Mouse (Mus musculus): ENCODE measurements around the gene Erich3. TPM values are rescaled to one million over a fixed set of nuclear protein-coding genes. Genes with fewer than 3 reads are reported as not detected.
A peak's percentile ranks its signal among the peaks of the same experiment; 100 is the strongest.

Erich3 gene
- polyA plus RNA-seq, 1 experiment from 2014 or later = 2.2 TPM

DNA sequence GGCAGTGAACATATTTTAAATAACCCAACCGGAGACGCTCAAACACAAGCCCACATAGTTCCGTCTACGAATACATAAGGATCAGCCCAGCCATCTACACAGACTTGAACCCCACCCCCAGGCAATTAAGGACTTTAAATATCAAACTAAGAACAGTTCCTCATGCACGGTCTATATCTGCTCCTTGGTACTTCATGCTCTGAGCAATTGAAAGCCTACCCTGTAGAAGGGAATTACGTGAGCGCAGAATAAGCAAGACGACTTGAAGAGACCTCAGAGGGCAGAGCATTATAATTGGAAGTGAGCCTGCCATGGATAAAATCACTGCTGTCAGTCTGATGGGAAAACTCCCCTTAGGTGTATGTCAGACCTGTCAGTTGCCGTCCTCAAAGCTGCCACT, 122.7 kb downstream of the Erich3 start:
- H3K27me3 ChIP-seq = no peaks in the 10 kb centered on the region
- H3K4me2 ChIP-seq (replicated peaks) = no peak overlapping the region
- peaks cover 2% of the 10 kb centered on the region; the same call in 1 of the 2 replicates for H3K4me1 ChIP-seq (replicated peaks)
- 81% methylated on average over 9 of the region's 9 CpGs for WGBS
- H3K9me3 ChIP-seq = no peaks in the 10 kb centered on the region
- no peak overlapping the region for H3K27ac ChIP-seq
- peak; percentile 28; the same call in 1 of the 2 replicates for ATAC-seq
- no peak overlapping the region for H3K4me3 ChIP-seq (replicated peaks)
- no peaks in the 10 kb centered on the region for H3K36me3 ChIP-seq
- H3K9ac ChIP-seq (replicated peaks) = no peak overlapping the region

DNA sequence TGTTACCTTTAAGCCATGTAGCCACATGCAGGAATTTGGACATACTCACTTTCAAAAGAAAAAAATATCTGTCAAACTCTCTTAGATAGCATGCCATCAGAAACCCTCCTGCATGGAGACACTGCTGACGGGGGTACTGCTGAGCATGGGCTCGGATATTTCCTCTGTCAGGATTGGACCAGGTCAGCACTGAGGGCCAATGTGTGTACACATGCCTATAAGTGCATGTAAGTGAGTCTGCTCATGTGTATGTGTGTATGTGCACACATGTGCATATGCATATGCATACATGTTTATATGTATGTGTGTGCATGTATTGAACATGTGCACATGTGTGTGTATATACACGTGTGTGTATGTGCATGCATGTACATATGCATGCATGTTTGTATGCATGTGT, 124.0 kb downstream of the Erich3 start:
- 88% methylated on average over 3 of the region's 3 CpGs for WGBS
- Histone ChIP-seq H3K9ac (replicated peaks) (no peak overlapping the region), H3K4me3 (replicated peaks) (no peak overlapping the region), H3K27ac (no peak overlapping the region), H3K4me1 (replicated peaks) (no peaks in the 10 kb centered on the region), H3K9me3 (no peaks in the 10 kb centered on the region), H3K27me3 (no peaks in the 10 kb centered on the region), H3K4me2 (replicated peaks) (no peak overlapping the region), H3K36me3 (no peaks in the 10 kb centered on the region)
- ATAC-seq = no peak

- ATAC-seq = no peak
- 88% methylated on average over 4 of the region's 4 CpGs for WGBS
- H3K9ac ChIP-seq (replicated peaks) = no peak overlapping the region
- H3K27me3 ChIP-seq = no peaks in the 10 kb centered on the region
- no peak overlapping the region for H3K27ac ChIP-seq
- H3K4me1 ChIP-seq (replicated peaks) = no peaks in the 10 kb centered on the region
- no peak overlapping the region for H3K4me2 ChIP-seq (replicated peaks)
- no peaks in the 10 kb centered on the region for H3K9me3 ChIP-seq
- no peaks in the 10 kb centered on the region for H3K36me3 ChIP-seq
- H3K4me3 ChIP-seq (replicated peaks) = no peak overlapping the region
Measured at GRCm38 (mm10) chr3:154793571-154793970, 129.9 kb downstream of the Erich3 start.

DNA sequence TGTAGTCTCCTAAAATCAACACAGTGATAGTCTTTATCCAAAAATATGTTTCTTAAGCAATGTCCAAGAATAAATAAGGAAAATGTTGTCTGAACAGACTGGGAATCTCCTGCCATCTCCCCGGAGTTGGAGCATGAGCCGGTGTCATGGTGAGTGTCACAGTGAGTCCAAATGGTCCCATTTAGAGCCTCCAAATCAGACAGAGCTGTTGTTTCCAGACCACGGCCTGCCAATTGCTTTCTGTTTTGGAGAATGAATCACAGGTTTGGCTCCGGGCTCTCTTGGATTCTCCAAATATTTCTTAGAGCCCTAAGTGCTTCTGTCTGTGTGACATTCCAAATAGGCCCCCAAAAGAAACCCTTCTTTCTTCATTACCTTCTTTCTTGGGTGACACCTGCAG, 135.1 kb downstream of the Erich3 start:
- no peaks in the 10 kb centered on the region for H3K27me3 ChIP-seq
- no peaks in the 10 kb centered on the region for H3K9me3 ChIP-seq
- no peak overlapping the region for H3K9ac ChIP-seq (replicated peaks)
- no peak overlapping the region for H3K27ac ChIP-seq
- WGBS = 91% methylated on average over 4 of the region's 4 CpGs
- ATAC-seq = no peak
- no peak overlapping the region for H3K4me3 ChIP-seq (replicated peaks)
- no peaks in the 10 kb centered on the region for H3K36me3 ChIP-seq
- H3K4me2 ChIP-seq (replicated peaks) = no peak overlapping the region
- H3K4me1 ChIP-seq (replicated peaks) = peaks cover 6% of the 10 kb centered on the region

- Histone ChIP-seq H3K4me3 (replicated peaks) (no peak overlapping the region), H3K27me3 (no peaks in the 10 kb centered on the region), H3K27ac (0 out of 2 replicates have a peak overlapping the region, but pooled peaks have one; percentile 9), H3K4me2 (replicated peaks) (no peak overlapping the region), H3K9ac (replicated peaks) (no peak overlapping the region), H3K9me3 (no peaks in the 10 kb centered on the region), H3K4me1 (replicated peaks) (peaks cover 6% of the 10 kb centered on the region), H3K36me3 (no peaks in the 10 kb centered on the region)
- 68% methylated on average over 8 of the region's 8 CpGs for WGBS
- ATAC-seq = no peak
Measured at GRCm38 (mm10) chr3:154800454-154800853, 136.8 kb downstream of the Erich3 start.

- no peaks in the 10 kb centered on the region for H3K27me3 ChIP-seq
- WGBS = 80% methylated on average over 8 of the region's 8 CpGs
- H3K9me3 ChIP-seq = no peaks in the 10 kb centered on the region
- no peak for ATAC-seq
- no peak overlapping the region for H3K27ac ChIP-seq
- H3K9ac ChIP-seq (replicated peaks) = no peak overlapping the region
- H3K4me3 ChIP-seq (replicated peaks) = no peak overlapping the region
- H3K4me1 ChIP-seq (replicated peaks) = peaks cover 10% of the 10 kb centered on the region
- H3K4me2 ChIP-seq (replicated peaks) = no peak overlapping the region
- H3K36me3 ChIP-seq = no peaks in the 10 kb centered on the region
Measured at GRCm38 (mm10) chr3:154800888-154801429, 137.3 kb downstream of the Erich3 start.

- 0 out of 2 replicates have a peak overlapping the region, but pooled peaks have one; percentile 10 for H3K9ac ChIP-seq (replicated peaks)
- ATAC-seq = peak; percentile 80
- WGBS = 13% methylated on average over 7 of the region's 7 CpGs
- peak overlapping the region; percentile 78 for H3K27ac ChIP-seq
- no peaks in the 10 kb centered on the region for H3K36me3 ChIP-seq
- no peak overlapping the region for H3K4me2 ChIP-seq (replicated peaks)
- no peak overlapping the region for H3K4me3 ChIP-seq (replicated peaks)
- H3K4me1 ChIP-seq (replicated peaks) = peaks cover 40% of the 10 kb centered on the region
- H3K27me3 ChIP-seq = no peaks in the 10 kb centered on the region
- no peaks in the 10 kb centered on the region for H3K9me3 ChIP-seq
Measured at GRCm38 (mm10) chr3:154806626-154807025, 143.0 kb downstream of the Erich3 start.

DNA sequence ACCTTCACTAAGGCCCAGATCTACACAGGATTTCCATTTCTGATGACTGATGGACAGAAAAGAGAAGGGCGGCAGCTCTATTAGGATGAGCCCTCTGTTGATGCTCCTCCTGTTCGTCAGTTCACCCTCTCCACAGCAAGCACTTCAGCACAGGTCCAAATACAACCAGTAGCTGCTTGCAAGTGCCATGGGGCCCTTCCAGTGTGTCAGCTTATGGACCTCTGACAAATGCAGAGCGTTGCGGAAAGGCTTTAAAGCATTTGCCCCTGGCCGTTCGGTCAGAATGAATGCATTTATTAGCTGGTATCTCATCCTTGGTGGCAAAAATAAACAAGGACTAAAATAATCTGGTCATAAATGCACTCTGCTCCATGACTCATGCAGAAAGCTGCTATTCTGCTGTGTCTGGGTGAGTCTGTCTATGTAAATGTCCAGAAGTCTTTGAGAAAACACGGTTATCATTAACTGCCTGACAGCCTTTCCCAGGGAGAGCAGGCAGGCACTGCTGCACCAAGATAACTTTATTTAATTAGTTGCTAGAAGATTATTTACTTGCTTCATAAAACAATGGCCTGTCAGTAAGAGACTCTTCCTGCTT, 146.7 kb downstream of the Erich3 start:
- 64% methylated on average over 7 of the region's 7 CpGs for WGBS
- Histone ChIP-seq H3K27ac (peak overlapping the region; percentile 52), H3K4me1 (replicated peaks) (peaks cover 43% of the 10 kb centered on the region), H3K27me3 (no peaks in the 10 kb centered on the region), H3K36me3 (no peaks in the 10 kb centered on the region), H3K4me2 (replicated peaks) (no peak overlapping the region), H3K9me3 (no peaks in the 10 kb centered on the region), H3K4me3 (replicated peaks) (no peak overlapping the region), H3K9ac (replicated peaks) (0 out of 2 replicates have a peak overlapping the region, but pooled peaks have one; percentile 0)
- ATAC-seq = no peak

GRCm38 (mm10) chr3:154811281-154811680, 147.6 kb downstream of the Erich3 start:
- Histone ChIP-seq H3K9ac (replicated peaks) (peak overlapping the region; percentile 57), H3K27me3 (no peaks in the 10 kb centered on the region), H3K36me3 (no peaks in the 10 kb centered on the region), H3K27ac (peak overlapping the region; percentile 52), H3K4me1 (replicated peaks) (peaks cover 44% of the 10 kb centered on the region), H3K9me3 (no peaks in the 10 kb centered on the region), H3K4me2 (replicated peaks) (peak overlapping the region; percentile 7; the same call in 1 of the 2 replicates), H3K4me3 (replicated peaks) (no peak overlapping the region)
- 25% methylated on average over 9 of the region's 9 CpGs for WGBS
- ATAC-seq = peak; percentile 31; the same call in 1 of the 2 replicates

DNA sequence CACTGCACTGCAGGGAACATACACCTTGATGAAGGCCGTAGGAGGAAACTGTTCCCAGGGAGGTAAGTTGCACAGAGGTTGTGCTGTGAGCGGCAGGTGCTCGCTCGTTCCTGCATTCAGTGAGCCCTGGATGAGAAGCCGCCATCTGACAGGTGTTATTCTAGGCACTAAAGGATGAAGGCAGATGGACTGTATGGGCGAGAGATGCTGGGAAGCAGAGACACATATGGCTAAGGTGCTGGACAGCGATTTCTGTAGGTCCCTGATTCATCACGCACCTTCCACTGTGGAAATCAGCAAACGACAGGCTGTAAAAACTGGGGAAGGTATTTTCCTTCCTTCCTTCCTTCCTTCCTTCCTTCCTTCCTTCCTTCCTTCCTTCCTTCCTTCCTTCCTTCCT, 148.2 kb downstream of the Erich3 start:
- 81% methylated on average over 9 of the region's 9 CpGs for WGBS
- Histone ChIP-seq H3K9ac (replicated peaks) (no peak overlapping the region), H3K9me3 (no peaks in the 10 kb centered on the region), H3K4me1 (replicated peaks) (peaks cover 44% of the 10 kb centered on the region), H3K4me3 (replicated peaks) (no peak overlapping the region), H3K27me3 (no peaks in the 10 kb centered on the region), H3K27ac (0 out of 2 replicates have a peak overlapping the region, but pooled peaks have one; percentile 52), H3K36me3 (no peaks in the 10 kb centered on the region), H3K4me2 (replicated peaks) (0 out of 2 replicates have a peak overlapping the region, but pooled peaks have one; percentile 7)
- no peak for ATAC-seq

DNA sequence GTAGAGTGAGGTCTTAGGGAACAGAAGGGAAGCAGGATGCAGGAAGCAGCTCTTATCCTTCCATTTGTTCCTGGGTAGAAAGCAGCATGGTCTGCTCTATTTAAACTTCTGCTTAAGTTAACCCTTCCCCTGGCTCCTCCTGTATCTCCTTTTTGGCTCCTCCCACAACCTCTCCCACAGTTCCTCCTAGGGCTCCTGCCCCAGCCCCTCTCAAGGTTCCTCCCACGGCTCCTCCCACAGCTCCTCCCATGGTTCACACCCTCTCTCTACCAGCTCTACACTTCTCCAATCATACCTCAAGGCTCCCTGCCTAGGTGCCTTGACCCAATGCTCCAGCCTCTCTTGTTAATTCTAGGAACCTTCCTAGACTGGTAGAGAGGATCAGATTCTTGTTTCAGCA, 149.2 kb downstream of the Erich3 start:
- no peaks in the 10 kb centered on the region for H3K27me3 ChIP-seq
- no peak overlapping the region for H3K9ac ChIP-seq (replicated peaks)
- peaks cover 42% of the 10 kb centered on the region for H3K4me1 ChIP-seq (replicated peaks)
- H3K9me3 ChIP-seq = no peaks in the 10 kb centered on the region
- no peak overlapping the region for H3K4me3 ChIP-seq (replicated peaks)
- no peak overlapping the region for H3K27ac ChIP-seq
- no peaks in the 10 kb centered on the region for H3K36me3 ChIP-seq
- ATAC-seq = no peak
- no peak overlapping the region for H3K4me2 ChIP-seq (replicated peaks)
- WGBS = 64% methylated on average over 1 of the region's 1 CpGs

GRCm38 (mm10) chr3:154815606-154816005, 151.9 kb downstream of the Erich3 start:
- H3K9ac ChIP-seq (replicated peaks) = no peak overlapping the region
- H3K27ac ChIP-seq = peak overlapping the region; percentile 80
- ATAC-seq = no peak
- peaks cover 35% of the 10 kb centered on the region for H3K4me1 ChIP-seq (replicated peaks)
- WGBS = 74% methylated on average over 2 of the region's 2 CpGs
- no peaks in the 10 kb centered on the region for H3K36me3 ChIP-seq
- H3K4me3 ChIP-seq (replicated peaks) = no peak overlapping the region
- no peaks in the 10 kb centered on the region for H3K9me3 ChIP-seq
- H3K4me2 ChIP-seq (replicated peaks) = no peak overlapping the region
- no peaks in the 10 kb centered on the region for H3K27me3 ChIP-seq

Data from midbrain, embryonic 13.5 days (tissue).